Mouse (Mus musculus): Measurements from ENCODE around the gene Sh3glb2. TPM values are rescaled to one million over a fixed set of nuclear protein-coding genes. Genes with fewer than 3 reads are reported as not detected.

Gene Sh3glb2
- polyA plus RNA-seq, 1 experiment: 30.8 TPM

DNA sequence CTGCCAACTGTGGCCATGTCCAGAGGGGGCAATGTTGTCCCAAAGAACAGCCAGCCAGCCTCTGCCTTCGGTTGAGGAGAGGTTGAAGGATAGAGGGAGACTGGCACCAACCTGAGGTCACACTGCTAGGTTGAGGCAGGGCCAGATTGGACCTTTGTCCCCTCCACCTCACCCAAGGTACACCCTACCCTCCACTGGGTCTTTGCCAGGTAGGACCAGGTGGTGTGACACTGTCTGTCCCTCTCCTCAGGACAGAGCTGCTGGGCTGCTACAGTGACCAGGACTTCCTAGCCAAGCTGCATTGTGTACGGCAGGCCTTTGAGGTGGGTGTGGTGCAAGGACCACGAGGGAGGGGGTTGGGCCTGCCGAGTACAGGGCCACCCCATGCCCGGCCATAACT, 18.6 kb upstream of the Sh3glb2 start:
- no peak overlapping the region for H3K9ac ChIP-seq (ENCODE audit: low read depth, poor library complexity, severe bottlenecking)

DNA sequence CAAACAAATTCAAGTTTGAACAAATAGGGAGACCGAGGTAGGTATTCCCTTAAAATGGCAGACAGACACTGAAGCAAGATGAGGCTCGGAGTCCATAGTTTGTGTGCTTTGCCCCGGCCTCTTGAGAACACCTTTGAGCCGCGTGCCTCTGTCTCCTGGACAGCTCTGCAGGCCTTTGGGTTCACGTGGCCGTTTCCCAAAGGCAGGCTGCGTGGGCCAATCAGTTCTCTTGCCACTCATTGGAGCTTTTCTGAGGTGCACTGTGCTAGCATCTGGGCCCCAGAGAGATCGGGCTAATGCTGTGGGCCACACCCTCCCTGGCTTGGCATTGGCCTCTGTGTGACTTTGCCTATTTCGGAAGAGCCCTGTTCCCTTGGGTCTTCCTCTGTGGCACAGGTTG, 16.8 kb upstream of the Sh3glb2 start:
- Histone ChIP-seq H3K27me3 (ENCODE audit: control insufficient read depth, insufficient read depth, low read length, poor library complexity, severe bottlenecking) (no peaks in the 10 kb centered on the region), H3K9me3 (replicated peaks; ENCODE audit: control insufficient read depth, insufficient read depth, low read length, poor library complexity, severe bottlenecking) (no peaks in the 10 kb centered on the region), H3K9ac (ENCODE audit: low read depth, poor library complexity, severe bottlenecking) (no peak overlapping the region), H3K36me3 (ENCODE audit: control insufficient read depth, insufficient read depth, low read length, poor library complexity, severe bottlenecking) (peaks cover 6% of the 10 kb centered on the region), H3K4me1 (ENCODE audit: control insufficient read depth, insufficient read depth, low read length) (no peaks in the 10 kb centered on the region), H3K4me3 (ENCODE audit: low read depth, low read length) (no peak overlapping the region), H3K27ac (ENCODE audit: insufficient read depth, low read length) (no peak overlapping the region)
- TF ChIP-seq POLR2A (IDR thresholded peaks at IDR 0.05; ENCODE audit: insufficient read depth, low read length): no peak
- no peak for TF ChIP-seq EP300 (IDR thresholded peaks at IDR 0.05; ENCODE audit: insufficient read depth, low read depth, low read length)
- TF ChIP-seq CTCF (IDR thresholded peaks at IDR 0.05; ENCODE audit: low read depth, low read length): no peak

More for the DNA sequence above, 18.6 kb upstream of the Sh3glb2 start:
- H3K4me3 ChIP-seq (ENCODE audit: low read depth, low read length): no peak overlapping the region
- peaks cover 9% of the 10 kb centered on the region for H3K36me3 ChIP-seq (ENCODE audit: control insufficient read depth, insufficient read depth, low read length, poor library complexity, severe bottlenecking)
- no peaks in the 10 kb centered on the region for H3K9me3 ChIP-seq (replicated peaks; ENCODE audit: control insufficient read depth, insufficient read depth, low read length, poor library complexity, severe bottlenecking)
- H3K27ac ChIP-seq (ENCODE audit: insufficient read depth, low read length): no peak overlapping the region
- no peaks in the 10 kb centered on the region for H3K27me3 ChIP-seq (ENCODE audit: control insufficient read depth, insufficient read depth, low read length, poor library complexity, severe bottlenecking)
- no peaks in the 10 kb centered on the region for H3K4me1 ChIP-seq (ENCODE audit: control insufficient read depth, insufficient read depth, low read length)
- TF ChIP-seq POLR2A (IDR thresholded peaks at IDR 0.05; ENCODE audit: insufficient read depth, low read length) (no peak), CTCF (IDR thresholded peaks at IDR 0.05; ENCODE audit: low read depth, low read length) (no peak), EP300 (IDR thresholded peaks at IDR 0.05; ENCODE audit: insufficient read depth, low read depth, low read length) (no peak)

DNA sequence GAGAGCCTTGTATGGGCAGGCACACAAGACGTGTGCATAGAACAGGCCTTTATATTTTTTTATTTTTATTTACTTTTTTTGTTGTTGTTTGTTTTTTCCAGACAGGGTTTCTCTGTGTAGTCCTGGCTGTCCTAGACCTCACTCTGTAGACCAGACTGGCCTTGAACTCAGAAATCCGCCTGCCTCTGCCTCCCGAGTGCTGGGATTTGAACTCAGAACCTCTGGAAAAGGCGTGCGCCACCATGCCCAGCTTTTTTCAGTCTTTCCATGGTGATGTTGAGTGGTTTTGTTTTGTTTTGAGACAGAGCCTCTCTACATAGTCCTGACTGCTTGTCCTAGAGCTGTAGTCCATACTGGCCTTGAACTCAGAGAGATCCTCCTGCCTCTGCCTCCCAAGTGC, 13.6 kb upstream of the Sh3glb2 start:
- peaks cover 10% of the 10 kb centered on the region for H3K36me3 ChIP-seq (ENCODE audit: control insufficient read depth, insufficient read depth, low read length, poor library complexity, severe bottlenecking)
- H3K4me3 ChIP-seq (ENCODE audit: low read depth, low read length): no peak overlapping the region
- no peak overlapping the region for H3K27ac ChIP-seq (ENCODE audit: insufficient read depth, low read length)

DNA sequence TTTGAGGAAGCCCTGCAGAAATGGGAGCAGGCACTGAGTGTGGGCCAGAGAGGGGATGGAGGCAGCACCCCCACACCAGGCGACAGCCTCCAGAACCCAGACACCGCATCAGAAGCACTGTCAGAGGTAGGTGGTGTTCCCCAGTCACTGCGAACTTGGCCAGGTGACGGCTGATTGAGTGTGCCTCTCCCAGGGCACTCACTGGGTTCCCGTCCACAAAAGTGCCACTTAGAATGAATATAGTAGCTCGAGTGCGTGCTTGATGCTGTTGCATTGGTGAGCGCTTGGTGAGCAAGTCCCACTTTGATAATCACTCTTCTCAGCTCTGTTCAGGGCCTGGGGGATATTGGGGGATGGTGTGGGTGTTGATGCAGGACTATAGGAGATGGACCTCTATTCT, 12.4 kb upstream of the Sh3glb2 start:
- H3K4me3 ChIP-seq (ENCODE audit: low read depth, low read length): no peak overlapping the region
- H3K4me1 ChIP-seq (ENCODE audit: control insufficient read depth, insufficient read depth, low read length): no peaks in the 10 kb centered on the region
- H3K27me3 ChIP-seq (ENCODE audit: control insufficient read depth, insufficient read depth, low read length, poor library complexity, severe bottlenecking): no peaks in the 10 kb centered on the region
- no peak overlapping the region for H3K27ac ChIP-seq (ENCODE audit: insufficient read depth, low read length)
- H3K9me3 ChIP-seq (replicated peaks; ENCODE audit: control insufficient read depth, insufficient read depth, low read length, poor library complexity, severe bottlenecking): no peaks in the 10 kb centered on the region
- peaks cover 10% of the 10 kb centered on the region for H3K36me3 ChIP-seq (ENCODE audit: control insufficient read depth, insufficient read depth, low read length, poor library complexity, severe bottlenecking)
- no peak overlapping the region for H3K9ac ChIP-seq (ENCODE audit: low read depth, poor library complexity, severe bottlenecking)
- TF ChIP-seq EP300 (IDR thresholded peaks at IDR 0.05; ENCODE audit: insufficient read depth, low read depth, low read length) (no peak), POLR2A (IDR thresholded peaks at IDR 0.05; ENCODE audit: insufficient read depth, low read length) (no peak), CTCF (IDR thresholded peaks at IDR 0.05; ENCODE audit: low read depth, low read length) (no peak)

More for the DNA sequence above, 13.6 kb upstream of the Sh3glb2 start:
- no peak for TF ChIP-seq EP300 (IDR thresholded peaks at IDR 0.05; ENCODE audit: insufficient read depth, low read depth, low read length)
- no peak for TF ChIP-seq POLR2A (IDR thresholded peaks at IDR 0.05; ENCODE audit: insufficient read depth, low read length)
- no peak for TF ChIP-seq CTCF (IDR thresholded peaks at IDR 0.05; ENCODE audit: low read depth, low read length)
- H3K4me1 ChIP-seq (ENCODE audit: control insufficient read depth, insufficient read depth, low read length): no peaks in the 10 kb centered on the region
- H3K27me3 ChIP-seq (ENCODE audit: control insufficient read depth, insufficient read depth, low read length, poor library complexity, severe bottlenecking): no peaks in the 10 kb centered on the region
- H3K9me3 ChIP-seq (replicated peaks; ENCODE audit: control insufficient read depth, insufficient read depth, low read length, poor library complexity, severe bottlenecking): no peaks in the 10 kb centered on the region
- H3K9ac ChIP-seq (ENCODE audit: low read depth, poor library complexity, severe bottlenecking): no peak overlapping the region

DNA sequence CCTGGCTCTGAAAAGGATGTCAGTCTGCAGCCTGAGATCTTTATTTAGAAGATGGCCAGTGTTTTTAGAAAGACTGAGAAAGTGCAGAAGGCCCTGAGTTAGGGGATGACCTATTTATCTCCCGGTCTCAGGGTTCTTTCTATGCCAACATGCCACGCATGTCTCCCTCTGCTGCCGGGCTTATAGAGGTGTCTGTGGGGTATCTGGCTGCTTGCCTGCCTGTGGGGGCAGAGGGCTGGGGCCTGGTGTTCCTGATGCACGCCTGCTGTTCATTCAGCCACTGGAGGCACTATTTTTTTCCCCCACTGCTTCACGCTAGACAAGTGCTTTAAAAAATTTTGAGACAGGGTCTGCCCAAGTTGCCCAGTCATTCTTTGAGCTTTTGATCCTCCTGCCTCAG, 7.1 kb upstream of the Sh3glb2 start:
- H3K9me3 ChIP-seq (replicated peaks; ENCODE audit: control insufficient read depth, insufficient read depth, low read length, poor library complexity, severe bottlenecking): no peaks in the 10 kb centered on the region
- H3K4me3 ChIP-seq (ENCODE audit: low read depth, low read length): no peak overlapping the region
- peaks cover 6% of the 10 kb centered on the region; the same call in 1 of the 2 replicates for H3K36me3 ChIP-seq (ENCODE audit: control insufficient read depth, insufficient read depth, low read length, poor library complexity, severe bottlenecking)
- H3K27me3 ChIP-seq (ENCODE audit: control insufficient read depth, insufficient read depth, low read length, poor library complexity, severe bottlenecking): no peaks in the 10 kb centered on the region
- H3K9ac ChIP-seq (ENCODE audit: low read depth, poor library complexity, severe bottlenecking): no peak overlapping the region
- H3K4me1 ChIP-seq (ENCODE audit: control insufficient read depth, insufficient read depth, low read length): no peaks in the 10 kb centered on the region
- no peak overlapping the region for H3K27ac ChIP-seq (ENCODE audit: insufficient read depth, low read length)
- TF ChIP-seq POLR2A (IDR thresholded peaks at IDR 0.05; ENCODE audit: insufficient read depth, low read length) (no peak), EP300 (IDR thresholded peaks at IDR 0.05; ENCODE audit: insufficient read depth, low read depth, low read length) (no peak), CTCF (IDR thresholded peaks at IDR 0.05; ENCODE audit: low read depth, low read length) (no peak)

DNA sequence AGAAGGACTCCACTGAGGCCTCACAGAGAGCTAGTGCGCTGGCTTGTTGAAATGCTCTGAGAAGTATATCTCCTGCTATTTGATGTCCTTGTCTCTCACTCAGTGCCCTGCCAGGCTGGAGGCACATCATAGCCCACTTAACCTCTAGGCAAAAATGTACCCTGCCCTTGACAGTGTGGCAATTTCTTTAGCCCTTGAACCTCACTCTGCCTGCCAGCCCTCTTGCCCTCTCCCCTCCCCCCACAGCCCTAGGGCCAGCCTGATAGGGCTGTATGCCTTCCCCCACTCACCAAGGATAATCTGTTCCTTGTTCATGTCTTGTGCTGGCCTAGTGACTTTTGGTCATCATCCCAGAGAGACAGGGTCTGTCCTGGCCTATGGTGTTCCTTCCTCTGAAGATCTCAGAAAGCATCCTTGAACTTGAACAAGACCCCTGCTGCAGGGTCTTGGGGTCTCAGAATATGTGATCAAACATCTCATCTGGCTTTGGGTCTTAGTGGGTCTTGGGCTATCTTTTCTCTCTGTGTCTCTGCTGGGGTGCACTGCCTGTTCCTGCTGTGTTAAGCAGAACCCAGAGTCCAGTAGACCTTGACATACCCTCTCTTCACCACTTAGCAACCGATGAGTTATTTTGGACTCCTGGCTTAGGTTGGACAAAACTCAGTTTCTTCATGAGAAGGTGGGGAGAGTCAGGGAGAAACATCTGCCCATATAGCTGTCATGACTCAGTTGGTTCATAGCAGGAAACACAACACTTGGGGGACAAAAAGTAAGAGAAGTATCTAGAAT, 6.3 kb upstream of the Sh3glb2 start:
- no peaks in the 10 kb centered on the region for H3K27me3 ChIP-seq (ENCODE audit: control insufficient read depth, insufficient read depth, low read length, poor library complexity, severe bottlenecking)
- H3K4me1 ChIP-seq (ENCODE audit: control insufficient read depth, insufficient read depth, low read length): no peaks in the 10 kb centered on the region
- H3K9ac ChIP-seq (ENCODE audit: low read depth, poor library complexity, severe bottlenecking): no peak overlapping the region
- H3K4me3 ChIP-seq (ENCODE audit: low read depth, low read length): no peak overlapping the region
- no peak for TF ChIP-seq CTCF (IDR thresholded peaks at IDR 0.05; ENCODE audit: low read depth, low read length)
- TF ChIP-seq EP300 (IDR thresholded peaks at IDR 0.05; ENCODE audit: insufficient read depth, low read depth, low read length): no peak
- no peak for TF ChIP-seq POLR2A (IDR thresholded peaks at IDR 0.05; ENCODE audit: insufficient read depth, low read length)
- H3K9me3 ChIP-seq (replicated peaks; ENCODE audit: control insufficient read depth, insufficient read depth, low read length, poor library complexity, severe bottlenecking): no peaks in the 10 kb centered on the region
- peaks cover 6% of the 10 kb centered on the region; the same call in 1 of the 2 replicates for H3K36me3 ChIP-seq (ENCODE audit: control insufficient read depth, insufficient read depth, low read length, poor library complexity, severe bottlenecking)
- H3K27ac ChIP-seq (ENCODE audit: insufficient read depth, low read length): no peak overlapping the region
